Mouse (Mus musculus): ENCODE measurements around the gene Clk1. TPM values are rescaled to one million over a fixed set of nuclear protein-coding genes. Genes with fewer than 3 reads are reported as not detected.

Clk1 gene
- polyA plus RNA-seq, 1 experiment = 0.98 TPM

GRCm38 (mm10) chr1:58366737-58367471 is 57.0 kb downstream of the Clk1 start:
- no peaks in the 10 kb centered on the region for H3K36me3 ChIP-seq (replicated peaks; ENCODE audit: low read length)
- H3K4me3 ChIP-seq (replicated peaks) = no peak overlapping the region
- H3K9me3 ChIP-seq = peaks cover 24% of the 10 kb centered on the region
- TF ChIP-seq GATA1 (IDR thresholded peaks at IDR 0.05; ENCODE audit: borderline replicate concordance, low read length) = no peak
- TF ChIP-seq FLI1 (IDR thresholded peaks at IDR 0.05; ENCODE audit: low read length) = no peak
- no peaks in the 10 kb centered on the region for H3K27me3 ChIP-seq (replicated peaks)
- H3K4me1 ChIP-seq = no peaks in the 10 kb centered on the region

- H3K4me1 ChIP-seq = no peaks in the 10 kb centered on the region
- no peaks in the 10 kb centered on the region for H3K36me3 ChIP-seq (replicated peaks; ENCODE audit: low read length)
- no peaks in the 10 kb centered on the region for H3K27me3 ChIP-seq (replicated peaks)
- peaks cover 24% of the 10 kb centered on the region for H3K9me3 ChIP-seq
- H3K4me3 ChIP-seq (replicated peaks) = no peak overlapping the region
- TF ChIP-seq FLI1 (IDR thresholded peaks at IDR 0.05; ENCODE audit: low read length) = no peak
- TF ChIP-seq GATA1 (IDR thresholded peaks at IDR 0.05; ENCODE audit: borderline replicate concordance, low read length) = no peak
Observed at GRCm38 (mm10) chr1:58365829-58366228, 58.0 kb downstream of the Clk1 start.

- peaks cover 2% of the 10 kb centered on the region for H3K4me1 ChIP-seq
- no peaks in the 10 kb centered on the region for H3K27me3 ChIP-seq (replicated peaks)
- no peak overlapping the region for H3K4me3 ChIP-seq (replicated peaks)
- no peaks in the 10 kb centered on the region for H3K36me3 ChIP-seq (replicated peaks; ENCODE audit: low read length)
- TF ChIP-seq GATA1 (IDR thresholded peaks at IDR 0.05; ENCODE audit: borderline replicate concordance, low read length) (no peak), FLI1 (IDR thresholded peaks at IDR 0.05; ENCODE audit: low read length) (no peak)
- peaks cover 24% of the 10 kb centered on the region for H3K9me3 ChIP-seq
Observed at GRCm38 (mm10) chr1:58364551-58364950, 59.3 kb downstream of the Clk1 start.

GRCm38 (mm10) chr1:58362296-58362695 is 61.6 kb downstream of the Clk1 start:
- peaks cover 3% of the 10 kb centered on the region for H3K27me3 ChIP-seq (replicated peaks)
- TF ChIP-seq GATA1 (IDR thresholded peaks at IDR 0.05; ENCODE audit: borderline replicate concordance, low read length) (no peak), FLI1 (IDR thresholded peaks at IDR 0.05; ENCODE audit: low read length) (no peak)
- peaks cover 15% of the 10 kb centered on the region for H3K9me3 ChIP-seq
- no peak overlapping the region for H3K4me3 ChIP-seq (replicated peaks)
- H3K4me1 ChIP-seq = peaks cover 10% of the 10 kb centered on the region
- H3K36me3 ChIP-seq (replicated peaks; ENCODE audit: low read length) = no peaks in the 10 kb centered on the region

Other genes starting within 250 kb of the Clk1 start
- gene Aox4, start 213.7 kb downstream of the Clk1 start, polyA plus RNA-seq (2012; ENCODE audit: insufficient read depth, low replicate concordance) = not detected in 2 replicates
- 0.04 TPM in 1 of 2 replicates, not detected in the other for gene Aox2, start 145.7 kb downstream of the Clk1 start, polyA plus RNA-seq (2012; ENCODE audit: insufficient read depth, low replicate concordance)
- gene Bzw1, start 31.2 kb downstream of the Clk1 start, polyA plus RNA-seq (2012; ENCODE audit: insufficient read depth, low replicate concordance) = 0.56 and 3.4 TPM in 2 replicates
- 4.4 and 4.8 TPM in 2 replicates for gene Nif3l1, start 21.1 kb upstream of the Clk1 start, polyA plus RNA-seq (2012; ENCODE audit: insufficient read depth, low replicate concordance)
- 1.5 and 17.3 TPM in 2 replicates for gene Ppil3, start 21.4 kb upstream of the Clk1 start, polyA plus RNA-seq (2012; ENCODE audit: insufficient read depth, low replicate concordance)
- gene Orc2, start 81.0 kb upstream of the Clk1 start, polyA plus RNA-seq (2012; ENCODE audit: insufficient read depth, low replicate concordance) = 1.7 and 23.4 TPM in 2 replicates
- gene Fam126b, start 162.3 kb upstream of the Clk1 start, polyA plus RNA-seq (2012; ENCODE audit: insufficient read depth, low replicate concordance) = 1.7 TPM in 1 of 2 replicates, not detected in the other
- gene Ndufb3, start 162.3 kb upstream of the Clk1 start, polyA plus RNA-seq (2012; ENCODE audit: insufficient read depth, low replicate concordance) = 7.0 TPM in 1 of 2 replicates, not detected in the other